Mouse (Mus musculus): ENCODE data around the gene Fbxo2. TPM values are rescaled to one million over a fixed set of nuclear protein-coding genes. Genes with fewer than 3 reads are reported as not detected.
A peak's percentile ranks its signal among the peaks of the same experiment; 100 is the strongest.
"Not testable (repeated sequence)": the region's sequence is repeated elsewhere in the genome, so short reads cannot be mapped to it uniquely, and the experiment has no call there.

Gene Fbxo2
- polyA plus RNA-seq, 1 experiment: 2.6 TPM

- Histone ChIP-seq H3K4me1 (ENCODE audit: control insufficient read depth, insufficient read depth, low read length) (no peaks in the 10 kb centered on the region; the same call in 1 of the 2 replicates), H3K4me3 (replicated peaks; ENCODE audit: extremely low read depth, low read depth, low read length) (no peak overlapping the region)
- WGBS: 19% methylated on average over 7 of the region's 7 CpGs
- peak; percentile 65 for DNase-seq
- no peak for TF ChIP-seq POLR2A (IDR thresholded peaks at IDR 0.05; ENCODE audit: borderline replicate concordance, extremely low read depth, low read depth, low read length)
- peak; percentile 88 for TF ChIP-seq CTCF (IDR thresholded peaks at IDR 0.05; ENCODE audit: insufficient read depth, low read length)
These were observed 7.9 kb downstream of the Fbxo2 start for GRCm38 (mm10) chr4:148168287-148168686.

DNA sequence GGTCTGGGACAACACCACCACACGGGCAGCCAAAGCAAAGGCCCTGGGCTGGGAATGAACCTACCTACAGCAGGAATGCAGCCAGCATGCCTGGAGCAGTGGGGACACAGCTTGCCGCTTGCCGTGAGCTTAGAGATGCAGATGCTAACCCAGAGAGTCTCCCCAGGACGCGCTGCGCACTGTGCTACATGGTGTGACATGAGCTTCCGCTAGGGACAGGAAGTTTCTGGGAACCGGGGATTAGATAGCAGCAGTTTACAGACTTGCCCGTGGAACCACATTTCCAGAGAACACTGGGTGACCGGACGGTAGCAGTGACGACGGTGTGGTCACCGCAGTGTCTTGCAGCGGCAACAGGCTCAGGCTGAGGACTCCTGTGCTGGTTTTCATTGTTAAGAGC, 9.2 kb downstream of the Fbxo2 start:
- H3K4me1 ChIP-seq (ENCODE audit: control insufficient read depth, insufficient read depth, low read length): no peaks in the 10 kb centered on the region; the same call in 1 of the 2 replicates
- TF ChIP-seq CTCF (IDR thresholded peaks at IDR 0.05; ENCODE audit: insufficient read depth, low read length) (no peak), POLR2A (IDR thresholded peaks at IDR 0.05; ENCODE audit: borderline replicate concordance, extremely low read depth, low read depth, low read length) (no peak)
- H3K4me3 ChIP-seq (replicated peaks; ENCODE audit: extremely low read depth, low read depth, low read length): no peak overlapping the region
- WGBS: 19% methylated on average over 15 of the region's 15 CpGs
- no peak for DNase-seq

- no peak overlapping the region for H3K4me3 ChIP-seq (replicated peaks; ENCODE audit: extremely low read depth, low read depth, low read length)
- WGBS: 11% methylated on average over 2 of the region's 2 CpGs
- peak; percentile 55 for DNase-seq
These were observed 10.4 kb downstream of the Fbxo2 start for GRCm38 (mm10) chr4:148170842-148171241.

DNA sequence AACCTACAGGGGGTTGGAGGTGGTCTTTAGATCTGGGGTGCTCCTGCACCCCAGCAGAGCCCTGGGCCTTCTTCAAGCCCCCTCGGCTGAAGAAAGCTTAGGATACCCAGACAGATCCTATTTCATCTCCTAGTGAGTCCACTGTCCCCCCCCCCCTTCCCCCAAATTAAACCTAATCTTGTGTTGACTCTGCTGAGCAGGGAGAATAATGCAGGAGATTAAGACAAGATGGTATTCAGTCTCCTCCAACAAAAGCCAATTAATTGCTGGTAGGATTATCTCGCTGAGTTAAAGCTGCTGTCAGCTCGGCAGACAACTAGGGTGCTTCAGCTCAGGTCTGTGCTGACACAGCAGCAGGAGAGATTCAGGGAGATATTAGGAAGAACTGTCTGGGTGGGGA, 10.8 kb downstream of the Fbxo2 start:
- H3K4me1 ChIP-seq (ENCODE audit: control insufficient read depth, insufficient read depth, low read length): no peaks in the 10 kb centered on the region
- TF ChIP-seq CTCF (IDR thresholded peaks at IDR 0.05; ENCODE audit: insufficient read depth, low read length): no peak
- TF ChIP-seq POLR2A (IDR thresholded peaks at IDR 0.05; ENCODE audit: borderline replicate concordance, extremely low read depth, low read depth, low read length): no peak
- H3K4me3 ChIP-seq (replicated peaks; ENCODE audit: extremely low read depth, low read depth, low read length): no peak overlapping the region
- DNase-seq: no peak
- WGBS: 55% methylated on average over 3 of the region's 3 CpGs

More at GRCm38 (mm10) chr4:148170842-148171241, 10.4 kb downstream of the Fbxo2 start:
- peak; percentile 95 for TF ChIP-seq CTCF (IDR thresholded peaks at IDR 0.05; ENCODE audit: insufficient read depth, low read length)
- TF ChIP-seq POLR2A (IDR thresholded peaks at IDR 0.05; ENCODE audit: borderline replicate concordance, extremely low read depth, low read depth, low read length): no peak
- H3K4me1 ChIP-seq (ENCODE audit: control insufficient read depth, insufficient read depth, low read length): no peaks in the 10 kb centered on the region

- DNase-seq: no peak
- TF ChIP-seq POLR2A (IDR thresholded peaks at IDR 0.05; ENCODE audit: borderline replicate concordance, extremely low read depth, low read depth, low read length) (no peak), CTCF (IDR thresholded peaks at IDR 0.05; ENCODE audit: insufficient read depth, low read length) (no peak)
- Histone ChIP-seq H3K4me1 (ENCODE audit: control insufficient read depth, insufficient read depth, low read length) (no peaks in the 10 kb centered on the region), H3K4me3 (replicated peaks; ENCODE audit: extremely low read depth, low read depth, low read length) (no peak overlapping the region)
- WGBS: 3% methylated on average over 30 of the region's 30 CpGs
These were observed 13.5 kb downstream of the Fbxo2 start for GRCm38 (mm10) chr4:148173811-148174494.

DNA sequence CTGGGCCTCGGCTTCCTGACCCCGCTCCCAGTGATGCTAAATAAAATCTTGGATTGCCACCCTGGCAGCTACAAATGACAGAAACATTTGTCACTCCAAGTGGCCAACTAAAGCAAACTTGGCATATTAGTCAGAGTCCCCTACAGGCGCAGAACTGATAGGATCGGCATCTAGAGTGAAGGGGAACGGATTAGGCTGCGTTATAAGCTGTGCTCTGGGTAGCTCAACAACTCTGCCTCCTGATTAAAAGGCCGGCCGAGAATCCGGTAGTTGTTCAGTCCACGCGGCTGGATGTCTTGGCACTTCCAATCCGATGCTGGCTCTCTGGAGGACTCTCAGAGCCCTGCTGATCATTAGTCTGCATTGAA, 14.1 kb downstream of the Fbxo2 start:
- Histone ChIP-seq H3K4me1 (ENCODE audit: control insufficient read depth, insufficient read depth, low read length) (no peaks in the 10 kb centered on the region), H3K4me3 (replicated peaks; ENCODE audit: extremely low read depth, low read depth, low read length) (no peak overlapping the region)
- 13% methylated on average over 12 of the region's 12 CpGs for WGBS
- DNase-seq: no peak
- TF ChIP-seq POLR2A (IDR thresholded peaks at IDR 0.05; ENCODE audit: borderline replicate concordance, extremely low read depth, low read depth, low read length): no peak
- no peak for TF ChIP-seq CTCF (IDR thresholded peaks at IDR 0.05; ENCODE audit: insufficient read depth, low read length)

GRCm38 (mm10) chr4:148176603-148177002, 16.2 kb downstream of the Fbxo2 start:
- not testable (repeated sequence) for H3K4me3 ChIP-seq (replicated peaks; ENCODE audit: extremely low read depth, low read depth, low read length); DNase-seq; H3K4me1 ChIP-seq (ENCODE audit: control insufficient read depth, insufficient read depth, low read length)
- 24% methylated on average over 5 of the region's 6 CpGs for WGBS

- DNase-seq: no peak
- TF ChIP-seq CTCF (IDR thresholded peaks at IDR 0.05; ENCODE audit: insufficient read depth, low read length) (no peak), POLR2A (IDR thresholded peaks at IDR 0.05; ENCODE audit: borderline replicate concordance, extremely low read depth, low read depth, low read length) (no peak)
- no peak overlapping the region for H3K4me3 ChIP-seq (replicated peaks; ENCODE audit: extremely low read depth, low read depth, low read length)
- no peaks in the 10 kb centered on the region for H3K4me1 ChIP-seq (ENCODE audit: control insufficient read depth, insufficient read depth, low read length)
These were observed 17.3 kb downstream of the Fbxo2 start for GRCm38 (mm10) chr4:148177716-148178115.

- Histone ChIP-seq H3K4me3 (replicated peaks; ENCODE audit: extremely low read depth, low read depth, low read length) (no peak overlapping the region), H3K4me1 (ENCODE audit: control insufficient read depth, insufficient read depth, low read length) (no peaks in the 10 kb centered on the region)
- no peak for DNase-seq
- TF ChIP-seq CTCF (IDR thresholded peaks at IDR 0.05; ENCODE audit: insufficient read depth, low read length): no peak
- TF ChIP-seq POLR2A (IDR thresholded peaks at IDR 0.05; ENCODE audit: borderline replicate concordance, extremely low read depth, low read depth, low read length): no peak
- 79% methylated on average over 12 of the region's 12 CpGs for WGBS
These were observed 21.1 kb downstream of the Fbxo2 start for GRCm38 (mm10) chr4:148181483-148181882.

DNA sequence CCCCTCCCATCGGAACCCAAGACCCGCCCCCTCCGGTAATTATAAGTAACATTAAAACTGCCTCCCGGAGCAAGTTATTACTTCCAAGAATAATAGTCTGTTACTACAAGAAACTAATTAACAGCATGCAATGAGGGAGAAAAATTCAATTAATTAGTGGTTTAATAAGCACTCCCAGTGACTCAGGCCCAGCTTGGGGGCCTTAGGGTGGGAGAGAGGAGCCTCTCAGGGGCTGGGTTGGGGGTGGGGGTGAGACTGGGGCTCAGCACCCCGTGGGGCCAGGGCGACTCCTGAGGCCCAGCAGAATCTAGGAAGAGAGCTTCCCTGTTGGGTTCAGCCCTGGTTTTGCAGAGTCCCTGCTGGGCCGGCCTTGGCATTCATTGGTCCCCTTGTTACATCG, 21.9 kb downstream of the Fbxo2 start:
- Histone ChIP-seq H3K4me1 (ENCODE audit: control insufficient read depth, insufficient read depth, low read length) (no peaks in the 10 kb centered on the region), H3K4me3 (replicated peaks; ENCODE audit: extremely low read depth, low read depth, low read length) (no peak overlapping the region)
- TF ChIP-seq POLR2A (IDR thresholded peaks at IDR 0.05; ENCODE audit: borderline replicate concordance, extremely low read depth, low read depth, low read length) (no peak), CTCF (IDR thresholded peaks at IDR 0.05; ENCODE audit: insufficient read depth, low read length) (no peak)
- no peak for DNase-seq
- 29% methylated on average over 8 of the region's 8 CpGs for WGBS

Measured in lung, adult 2 months (tissue).